Mouse (Mus musculus): ENCODE measurements around the gene Gm49711.

GRCm38 (mm10) chr16:92228332-92228919 is 170.3 kb downstream of the Gm49711 start:
- TF ChIP-seq CTCF (conservative IDR thresholded peaks at IDR 0.05 in 1 of 2, IDR thresholded peaks at IDR 0.05 in 1 of 2; ENCODE audit: low read depth in 2 of 2, low read length in 2 of 2) (no peak), POLR2A (IDR thresholded peaks at IDR 0.05; ENCODE audit: low read depth, low read length) (no peak), MYC (IDR thresholded peaks at IDR 0.05; ENCODE audit: low read depth, low read length) (no peak), MAFK (IDR thresholded peaks at IDR 0.05; ENCODE audit: insufficient replicate concordance, low read length) (no peak), HCFC1 (IDR thresholded peaks at IDR 0.05; ENCODE audit: low read depth, low read length) (no peak), POLR2AphosphoS2 (IDR thresholded peaks at IDR 0.05; ENCODE audit: low read depth, low read length) (no peak), EP300 (IDR thresholded peaks at IDR 0.05; ENCODE audit: low read length) (no peak), USF1 (IDR thresholded peaks at IDR 0.05; ENCODE audit: low read depth, low read length) (no peak), ETS1 (conservative IDR thresholded peaks at IDR 0.05; ENCODE audit: low read depth, low read length) (no peak), SMC3 (IDR thresholded peaks at IDR 0.05; ENCODE audit: low read depth, low read length) (no peak), MAX (IDR thresholded peaks at IDR 0.05; ENCODE audit: low read length) (no peak)
